Mouse (Mus musculus) left cerebral cortex, postnatal 14 days (tissue): ENCODE measurements around the gene Inpp5k. TPM values are rescaled to one million over a fixed set of nuclear protein-coding genes. Genes with fewer than 3 reads are reported as not detected.
A peak's percentile ranks its signal among the peaks of the same experiment; 100 is the strongest.

Experiments used
- DNase-seq, 2 experiments: peaks; one replicate each; pipeline ENCODE4 v3.0.0; 2021 to 2022; ENCODE audit warnings: low spot score in 2 of 2, mixed read lengths in 1 of 2
- intact Hi-C: fragments of 180-260 bp; cut with DNase I; formaldehyde crosslinking; loops from one replicate; pipeline ENCODE4 v1.15.1; 2025
- total RNA-seq, 2 experiments: library from RNA; stranded (reverse); gene quantifications; 2 replicates each; pipeline ENCODE4 v1.2.3; 2021

The Inpp5k gene
- total RNA-seq, 2 experiments from 2014 or later = 43.2 to 44.4 TPM

GRCm38 (mm10) chr11:75651426-75652221, 20.8 kb downstream of the Inpp5k start:
- peak; percentile 74 for DNase-seq
- intact Hi-C loops = no loop called here

- intact Hi-C loops = no loop called here
- peak in 1 of 2 experiments; percentile 53 for DNase-seq
These were observed 21.6 kb downstream of the Inpp5k start for GRCm38 (mm10) chr11:75652222-75652941.

GRCm38 (mm10) chr11:75652942-75653684, 22.3 kb downstream of the Inpp5k start:
- intact Hi-C loops = no loop called here
- DNase-seq = no peak

- peak; percentile 60 for DNase-seq
- intact Hi-C loops = no loop called here
These were observed 23.1 kb downstream of the Inpp5k start for GRCm38 (mm10) chr11:75653781-75654470.

GRCm38 (mm10) chr11:75654471-75655390, 23.9 kb downstream of the Inpp5k start:
- intact Hi-C loops = no loop called here

GRCm38 (mm10) chr11:75655621-75656545, 25.1 kb downstream of the Inpp5k start:
- DNase-seq = peak; percentile 57 to 58
- intact Hi-C loops = no loop called here

More at GRCm38 (mm10) chr11:75654471-75655390, 23.9 kb downstream of the Inpp5k start:
- no peak for DNase-seq

- no peak for DNase-seq
- intact Hi-C loops = no loop called here
These were observed 26.1 kb downstream of the Inpp5k start for GRCm38 (mm10) chr11:75656621-75657590.

GRCm38 (mm10) chr11:75657841-75658240, 27.1 kb downstream of the Inpp5k start:
- intact Hi-C loops = no loop called here
- DNase-seq = no peak

GRCm38 (mm10) chr11:75658311-75658710, 27.5 kb downstream of the Inpp5k start:
- intact Hi-C loops = no loop called here
- no peak for DNase-seq

- intact Hi-C loops = no loop called here
- no peak for DNase-seq
These were observed 28.4 kb downstream of the Inpp5k start for GRCm38 (mm10) chr11:75658996-75659750.

GRCm38 (mm10) chr11:75660081-75660590, 29.3 kb downstream of the Inpp5k start:
- intact Hi-C loops = no loop called here
- DNase-seq = no peak

- peak in 1 of 2 experiments; percentile 31 for DNase-seq
- intact Hi-C loops = no loop called here
These were observed 30.4 kb downstream of the Inpp5k start for GRCm38 (mm10) chr11:75660941-75661800.

GRCm38 (mm10) chr11:75662131-75662530, 31.3 kb downstream of the Inpp5k start:
- intact Hi-C loops = no loop called here
- no peak for DNase-seq

- intact Hi-C loops = no loop called here
- DNase-seq = no peak
These were observed 35.5 kb downstream of the Inpp5k start for GRCm38 (mm10) chr11:75666296-75666695.
